Mouse (Mus musculus): ENCODE measurements around the gene Mpv17l2.

- TF ChIP-seq POLR2A (IDR thresholded peaks at IDR 0.05; ENCODE audit: borderline replicate concordance, extremely low read depth, low read depth, low read length) (no peak), CTCF (IDR thresholded peaks at IDR 0.05; ENCODE audit: insufficient read depth, low read length) (no peak)
These were observed 19.1 kb downstream of the Mpv17l2 start for GRCm38 (mm10) chr8:70741661-70742060.

Measured in lung, adult 2 months (tissue).